Mouse (Mus musculus) forebrain, embryonic 10.5 days (tissue): Measurements from ENCODE around the gene Tmcc1. TPM values are rescaled to one million over a fixed set of nuclear protein-coding genes. Genes with fewer than 3 reads are reported as not detected.

Experiments
- DNase-seq: peaks from one replicate; pipeline ENCODE4 v3.0.0-alpha.2; 2017; ENCODE audit warnings: low spot score; ENCODE audit errors: extremely low spot score
- H3K27ac ChIP-seq: fragments of 300-500 bp; sonication (generic); 2 replicates; pipeline ENCODE4 v1.5.1; 2016; ENCODE audit warnings: mild to moderate bottlenecking
- H3K27me3 ChIP-seq: fragments of 300-500 bp; sonication (generic); 2 replicates; pipeline ENCODE4 v1.6.1; 2016; ENCODE audit warnings: mild to moderate bottlenecking; ENCODE audit not compliant: poor library complexity, severe bottlenecking
- H3K36me3 ChIP-seq: fragments of 300-500 bp; sonication (generic); replicated peaks from 2 replicates; pipeline ENCODE4 v1.6.1; 2016; ENCODE audit warnings: mild to moderate bottlenecking, moderate library complexity
- H3K4me1 ChIP-seq: fragments of 300-500 bp; sonication (generic); 2 replicates; pipeline ENCODE4 v1.6.1; 2016
- H3K4me3 ChIP-seq: fragments of 300-500 bp; sonication (generic); 2 replicates; pipeline ENCODE4 v1.5.1; 2016; ENCODE audit warnings: mild to moderate bottlenecking, moderate library complexity
- H3K9me3 ChIP-seq: fragments of 300-500 bp; sonication (generic); 2 replicates; pipeline ENCODE4 v1.6.1; 2016; ENCODE audit warnings: mild to moderate bottlenecking, moderate library complexity
- WGBS: fragments of 180-500 bp; shearing (Covaris S2); methylation state at CpG from one replicate; pipeline ENCODE4 v1.1.7; 2016; 5-methylcytosine and 5-hydroxymethylcytosine counted together
- polyA plus RNA-seq: library from polyadenylated mRNA; unstranded; fragments of >200 nt; fragmentation: Nextera tagmentation; extraction: Ambion mirVana; gene quantifications from 2 replicates; pipeline ENCODE4 v1.2.1, GENCODE M21; 2016

Gene Tmcc1
- polyA plus RNA-seq, 1 experiment from 2014 or later, result 16.2 TPM

DNA sequence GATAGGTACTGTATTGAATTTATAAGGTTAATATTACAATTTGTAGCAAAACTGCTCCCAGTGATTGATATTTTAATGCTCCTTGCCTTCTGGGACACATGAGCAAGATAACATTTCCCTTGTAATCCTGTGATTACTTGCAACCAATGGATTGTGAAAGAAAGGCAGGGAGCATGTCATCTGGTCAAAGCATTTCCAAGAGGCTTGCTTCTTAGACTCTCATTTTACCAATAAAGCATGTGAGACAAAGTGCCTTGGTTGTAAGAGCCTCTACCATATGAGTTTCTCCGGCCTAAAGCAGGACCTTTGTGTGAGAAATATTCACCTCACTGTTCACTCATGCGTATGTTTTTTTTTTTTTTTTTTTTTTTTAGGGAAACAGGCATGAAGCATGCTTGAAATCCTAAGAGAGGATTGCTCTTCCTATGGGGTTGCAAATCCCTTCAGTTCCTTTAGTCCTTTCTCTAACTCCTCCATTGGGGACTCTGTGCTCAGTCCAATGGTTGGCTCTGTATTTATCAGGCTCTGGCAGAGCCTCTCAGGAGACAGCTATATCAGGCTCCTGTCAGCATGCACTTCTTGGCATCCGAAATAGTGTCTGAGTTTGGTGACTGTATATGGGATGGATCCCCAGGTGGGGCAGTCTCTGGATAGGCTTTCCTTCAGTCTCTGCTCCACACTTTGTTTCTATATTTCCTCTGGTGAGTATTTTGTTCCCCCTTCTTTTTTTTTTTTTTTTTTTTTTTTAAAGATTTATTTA, 134.6 kb downstream of the Tmcc1 start:
- Histone ChIP-seq H3K36me3 (no peaks in the 10 kb centered on the region), H3K27ac (no peak overlapping the region), H3K27me3 (no peaks in the 10 kb centered on the region), H3K4me3 (no peak overlapping the region), H3K4me1 (peaks cover 28% of the 10 kb centered on the region), H3K9me3 (no peaks in the 10 kb centered on the region)
- no peak for DNase-seq
- 67% methylated on average over 3 of the region's 3 CpGs for WGBS

DNA sequence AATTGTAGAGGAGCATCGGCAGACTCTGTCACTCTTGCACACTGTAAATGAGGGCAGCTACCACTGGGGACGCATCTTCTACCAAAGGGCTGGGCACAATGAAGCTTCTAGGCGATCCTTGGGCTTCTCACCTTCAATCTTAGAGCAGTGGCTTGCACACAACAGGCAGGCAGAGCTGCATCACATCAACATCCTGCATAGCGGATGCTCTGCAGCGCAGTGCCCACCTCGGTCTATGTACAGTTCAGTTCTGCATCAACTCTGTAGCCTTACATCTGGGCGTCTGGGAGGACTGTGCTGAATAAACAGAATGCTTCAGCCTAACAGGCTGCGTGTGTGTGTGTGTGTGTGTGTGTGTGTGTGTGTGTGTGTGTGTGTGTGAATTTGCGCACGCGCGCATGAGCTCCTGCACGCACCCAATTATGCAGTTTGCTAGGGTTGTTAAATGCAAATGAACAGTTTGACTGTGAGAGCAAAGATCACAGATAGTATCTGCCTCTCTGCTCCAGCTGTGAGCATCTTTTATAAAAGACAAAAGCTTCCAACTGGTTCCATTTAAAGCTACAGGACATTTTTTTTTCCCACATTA, 136.5 kb downstream of the Tmcc1 start:
- Histone ChIP-seq H3K27me3 (no peaks in the 10 kb centered on the region), H3K4me3 (peak overlapping the region; percentile 29; the same call in 1 of the 2 replicates), H3K36me3 (no peaks in the 10 kb centered on the region), H3K27ac (peak overlapping the region; percentile 45), H3K9me3 (no peaks in the 10 kb centered on the region), H3K4me1 (peaks cover 23% of the 10 kb centered on the region)
- 17% methylated on average over 13 of the region's 13 CpGs for WGBS
- DNase-seq, result peak; percentile 24

DNA sequence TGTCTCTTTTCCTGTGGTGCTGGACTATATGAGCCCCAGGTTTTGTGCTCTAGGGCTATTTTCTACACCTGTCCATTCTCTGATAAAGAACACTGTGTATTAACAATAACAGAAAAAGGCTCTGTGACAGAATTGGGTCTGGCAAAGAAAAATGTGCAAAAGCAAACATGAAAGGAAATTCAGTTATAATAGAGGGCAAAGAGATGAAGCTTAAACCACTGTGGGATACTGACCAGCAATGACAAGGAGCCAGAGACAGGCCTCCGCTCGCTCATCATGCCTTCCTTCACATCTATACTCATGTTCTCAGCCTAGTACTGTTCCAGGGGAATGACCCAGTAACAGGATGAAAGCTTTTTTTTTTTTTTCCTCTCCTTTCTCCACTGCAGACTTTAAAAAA, 137.5 kb downstream of the Tmcc1 start:
- no peak overlapping the region for H3K27ac ChIP-seq
- H3K9me3 ChIP-seq, result no peaks in the 10 kb centered on the region
- no peaks in the 10 kb centered on the region for H3K27me3 ChIP-seq
- no peak overlapping the region for H3K4me3 ChIP-seq
- WGBS, result 89% methylated on average over 2 of the region's 2 CpGs
- peaks cover 23% of the 10 kb centered on the region for H3K4me1 ChIP-seq
- no peaks in the 10 kb centered on the region for H3K36me3 ChIP-seq
- no peak for DNase-seq

DNA sequence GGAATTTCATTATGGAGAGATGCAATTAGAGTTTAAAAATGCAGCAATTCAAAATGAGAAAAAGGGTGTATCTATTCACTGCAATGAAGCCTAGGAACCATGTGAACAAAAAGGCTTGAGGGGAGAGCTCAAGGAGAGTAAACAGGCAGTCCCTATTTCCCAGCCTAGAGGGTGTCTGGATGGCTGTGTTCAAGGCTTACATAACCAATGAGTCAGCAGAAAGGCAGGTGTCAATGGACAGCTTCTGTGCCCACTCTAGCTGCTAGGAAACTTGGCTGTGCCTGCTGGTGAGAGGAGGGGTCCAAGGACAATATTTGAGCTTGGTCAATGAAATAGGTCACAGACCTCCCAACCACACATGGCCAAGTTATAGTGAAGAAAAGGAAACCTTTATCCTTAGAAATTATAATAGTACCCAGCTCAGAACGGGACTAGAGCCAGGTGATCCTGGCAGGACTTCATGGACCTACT, 138.2 kb downstream of the Tmcc1 start:
- WGBS, result 91% methylated on average over 1 of the region's 1 CpGs
- no peak for DNase-seq
- no peaks in the 10 kb centered on the region for H3K27me3 ChIP-seq

DNA sequence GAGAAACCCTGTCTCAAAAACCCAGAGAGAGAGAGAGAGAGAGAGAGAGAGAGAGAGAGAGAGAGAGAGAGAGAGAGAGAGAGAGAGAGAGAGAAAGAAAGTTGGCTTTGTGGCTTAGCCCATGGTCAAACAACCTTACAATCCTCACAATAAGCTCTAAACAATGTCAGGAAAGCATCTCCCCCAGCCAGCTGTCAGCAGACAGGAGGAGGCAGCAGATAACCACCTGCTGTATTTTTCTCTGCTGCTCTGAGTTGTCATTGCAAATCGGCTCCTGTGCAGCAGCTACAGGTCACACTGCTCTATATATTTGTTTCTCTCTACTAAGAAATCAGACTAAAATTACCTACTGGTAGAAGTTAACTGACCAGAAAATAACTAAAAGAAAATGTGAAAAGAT, 145.4 kb downstream of the Tmcc1 start:
- no peak for DNase-seq
- Histone ChIP-seq H3K27ac (no peak overlapping the region), H3K4me1 (peaks cover 6% of the 10 kb centered on the region; the same call in 1 of the 2 replicates), H3K4me3 (no peak overlapping the region), H3K36me3 (peaks cover 7% of the 10 kb centered on the region), H3K9me3 (no peaks in the 10 kb centered on the region; the same call in 1 of the 2 replicates), H3K27me3 (no peaks in the 10 kb centered on the region)
- 78% methylated on average over 1 of the region's 1 CpGs for WGBS

More for the DNA sequence above, 138.2 kb downstream of the Tmcc1 start:
- Histone ChIP-seq H3K36me3 (no peaks in the 10 kb centered on the region), H3K4me3 (no peak overlapping the region), H3K27ac (no peak overlapping the region), H3K4me1 (peaks cover 23% of the 10 kb centered on the region), H3K9me3 (no peaks in the 10 kb centered on the region)

DNA sequence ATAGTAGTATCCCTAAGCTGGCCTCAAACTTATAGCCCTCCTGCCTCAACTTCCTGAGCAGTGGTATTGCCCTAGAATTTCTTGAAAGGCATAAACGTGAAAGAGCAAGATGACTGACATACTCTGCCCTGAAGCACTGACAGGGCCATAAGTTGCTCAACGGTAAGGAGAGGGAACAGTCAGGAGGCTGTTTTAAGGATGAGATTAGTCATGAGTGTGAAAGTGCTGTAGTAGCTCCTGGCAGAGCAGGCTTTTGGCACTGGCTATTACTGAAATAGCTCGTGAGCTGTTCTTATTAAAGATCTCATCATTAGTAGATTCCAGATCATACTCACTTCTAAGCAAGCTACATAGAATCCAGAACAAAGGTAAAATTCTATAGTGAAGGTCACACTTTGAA, 145.9 kb downstream of the Tmcc1 start:
- no peak for DNase-seq
- Histone ChIP-seq H3K4me1 (peaks cover 6% of the 10 kb centered on the region; the same call in 1 of the 2 replicates), H3K36me3 (peaks cover 11% of the 10 kb centered on the region), H3K27ac (no peak overlapping the region), H3K4me3 (no peak overlapping the region), H3K9me3 (peaks cover 3% of the 10 kb centered on the region), H3K27me3 (no peaks in the 10 kb centered on the region)
- WGBS, result 81% methylated on average over 3 of the region's 3 CpGs

DNA sequence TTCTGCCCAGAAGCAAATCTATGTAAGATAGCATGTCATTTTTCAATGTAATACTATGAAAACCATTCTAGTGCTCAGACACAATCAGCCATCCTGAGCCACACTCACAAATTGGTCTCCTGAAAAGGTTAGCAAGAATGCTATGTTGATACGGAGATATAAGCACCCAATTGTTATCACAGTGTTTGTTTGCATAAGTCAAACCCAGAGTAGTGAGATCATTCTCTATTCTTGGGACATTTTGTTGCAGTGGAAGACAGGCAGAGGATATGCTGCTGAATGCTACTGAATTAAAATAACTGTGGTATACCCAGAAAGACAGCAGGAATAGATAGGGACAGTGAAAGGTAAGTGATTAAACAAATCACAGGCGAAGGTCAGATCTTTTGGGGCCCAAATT, 149.2 kb downstream of the Tmcc1 start:
- no peak for DNase-seq
- Histone ChIP-seq H3K4me3 (no peak overlapping the region), H3K36me3 (peaks cover 11% of the 10 kb centered on the region), H3K4me1 (peaks cover 6% of the 10 kb centered on the region; the same call in 1 of the 2 replicates), H3K9me3 (peaks cover 3% of the 10 kb centered on the region), H3K27me3 (no peaks in the 10 kb centered on the region), H3K27ac (no peak overlapping the region)
- WGBS, result 86% methylated on average over 2 of the region's 2 CpGs

DNA sequence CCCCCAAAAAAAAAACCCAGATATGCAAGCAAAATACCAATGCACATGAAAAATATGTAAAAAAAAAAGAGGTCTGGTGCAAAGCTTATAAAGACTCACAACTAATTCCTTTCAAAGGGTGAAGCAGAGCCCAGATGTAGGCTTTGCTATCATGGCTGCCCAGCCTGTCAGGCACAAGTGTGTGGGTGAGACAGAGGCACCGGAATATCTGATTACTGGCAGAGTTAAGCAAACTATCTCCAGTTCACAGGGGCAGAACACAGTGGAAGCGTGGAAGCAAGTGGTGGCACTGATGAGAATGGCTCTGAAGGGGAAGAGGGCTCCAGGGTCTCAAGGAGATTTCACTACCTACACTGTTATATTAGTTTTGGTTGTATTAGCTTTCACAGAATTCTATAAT, 155.1 kb downstream of the Tmcc1 start:
- H3K9me3 ChIP-seq, result peaks cover 3% of the 10 kb centered on the region
- no peak overlapping the region for H3K4me3 ChIP-seq
- 89% methylated on average over 2 of the region's 2 CpGs for WGBS
- no peaks in the 10 kb centered on the region for H3K27me3 ChIP-seq
- H3K27ac ChIP-seq, result no peak overlapping the region
- H3K36me3 ChIP-seq, result peaks cover 8% of the 10 kb centered on the region
- no peak for DNase-seq
- H3K4me1 ChIP-seq, result no peaks in the 10 kb centered on the region

DNA sequence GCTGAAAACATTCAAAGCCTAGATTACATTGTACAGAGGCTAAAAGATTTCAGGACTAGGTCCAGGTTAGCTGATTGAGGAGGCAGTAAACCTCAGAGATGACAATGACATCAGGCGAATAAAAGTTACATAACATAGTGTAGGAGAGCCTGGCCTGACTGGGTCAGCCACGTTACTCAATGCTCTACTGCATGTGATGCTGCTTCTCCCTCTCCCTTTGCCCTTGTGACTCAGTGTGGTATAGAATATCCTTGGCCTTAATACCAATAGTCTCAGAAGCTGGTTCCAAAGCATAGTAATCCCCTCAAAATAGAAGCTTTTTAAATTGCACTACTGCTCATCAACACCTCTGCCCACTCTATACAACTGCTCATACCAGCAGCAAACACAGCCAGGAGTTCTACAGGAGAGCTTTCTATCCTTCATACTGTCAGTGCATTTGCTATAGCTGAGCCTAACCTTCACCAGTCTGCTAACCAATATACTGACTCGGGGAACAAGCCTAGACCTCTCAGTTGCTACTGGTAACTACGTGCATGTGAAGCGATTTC, 155.9 kb downstream of the Tmcc1 start:
- Histone ChIP-seq H3K27me3 (no peaks in the 10 kb centered on the region), H3K36me3 (no peaks in the 10 kb centered on the region)
- WGBS, result 87% methylated on average over 5 of the region's 5 CpGs

DNA sequence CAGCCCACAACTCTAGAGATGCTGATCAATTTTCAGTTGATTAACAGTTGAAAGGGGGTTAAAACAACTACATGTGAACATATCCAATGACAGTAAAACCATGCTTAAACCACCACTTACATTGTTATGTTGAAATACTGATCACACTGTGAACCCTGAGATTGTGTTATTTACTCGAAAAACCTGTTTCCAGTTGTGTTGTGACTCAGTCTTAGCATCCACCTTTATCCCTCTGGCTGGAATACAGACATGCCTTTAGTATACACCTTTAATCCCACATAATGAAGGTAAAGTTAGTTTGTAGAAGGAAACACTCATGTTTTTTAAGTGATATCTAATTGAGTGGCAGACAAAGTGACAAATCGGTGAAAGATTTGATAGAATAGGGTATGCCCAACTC, 156.7 kb downstream of the Tmcc1 start:
- H3K27ac ChIP-seq, result no peak overlapping the region
- no peaks in the 10 kb centered on the region for H3K9me3 ChIP-seq
- no peak for DNase-seq
- no peaks in the 10 kb centered on the region for H3K4me1 ChIP-seq
- H3K36me3 ChIP-seq, result no peaks in the 10 kb centered on the region
- H3K4me3 ChIP-seq, result no peak overlapping the region
- 89% methylated on average over 2 of the region's 2 CpGs for WGBS
- H3K27me3 ChIP-seq, result no peaks in the 10 kb centered on the region

More for the DNA sequence above, 155.9 kb downstream of the Tmcc1 start:
- Histone ChIP-seq H3K27ac (no peak overlapping the region), H3K9me3 (no peaks in the 10 kb centered on the region), H3K4me3 (no peak overlapping the region), H3K4me1 (no peaks in the 10 kb centered on the region)
- DNase-seq, result no peak

DNA sequence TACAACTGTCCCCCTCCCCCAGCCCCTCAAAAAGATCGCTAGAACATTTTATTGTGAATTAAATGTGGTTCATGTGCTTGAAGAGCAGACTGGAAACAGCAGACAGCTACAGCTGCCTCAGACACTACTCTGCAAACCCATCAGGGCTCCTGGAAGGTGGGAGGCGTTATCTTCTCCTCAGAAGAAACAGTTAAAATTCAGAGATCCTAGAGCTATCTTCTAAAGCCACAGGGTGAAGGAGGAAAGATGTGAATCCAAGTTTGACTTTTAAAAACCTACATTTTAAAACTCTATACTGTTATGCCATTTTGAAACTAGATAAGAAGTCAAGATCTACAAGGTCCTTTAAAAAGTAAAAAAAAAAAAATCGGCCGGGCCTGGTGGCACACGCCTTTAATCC, 162.2 kb downstream of the Tmcc1 start:
- 92% methylated on average over 5 of the region's 5 CpGs for WGBS
- no peak for DNase-seq
- H3K36me3 ChIP-seq, result no peaks in the 10 kb centered on the region
- no peak overlapping the region for H3K4me3 ChIP-seq
- no peaks in the 10 kb centered on the region for H3K9me3 ChIP-seq
- H3K27ac ChIP-seq, result no peak overlapping the region
- no peaks in the 10 kb centered on the region for H3K4me1 ChIP-seq
- H3K27me3 ChIP-seq, result no peaks in the 10 kb centered on the region

DNA sequence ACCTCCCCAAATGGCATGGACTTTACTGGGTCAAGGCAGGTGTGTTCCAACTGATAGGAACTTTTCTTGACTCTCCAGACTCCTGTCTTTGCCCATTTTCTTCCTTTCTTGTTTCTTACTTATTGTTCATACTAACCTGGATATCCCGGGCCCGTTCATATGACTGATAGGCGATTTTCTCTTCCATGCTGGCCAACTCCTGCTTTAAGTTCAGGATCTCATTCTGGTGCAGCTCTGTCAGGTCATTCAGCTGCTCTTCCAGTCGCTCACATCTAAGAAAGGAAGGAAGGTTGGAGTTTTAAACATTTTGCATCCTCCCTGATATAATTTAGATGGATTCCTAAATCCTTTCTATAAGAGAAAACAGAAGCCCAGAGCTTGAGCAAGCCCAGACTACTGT, 168.6 kb downstream of the Tmcc1 start:
- Histone ChIP-seq H3K27me3 (no peaks in the 10 kb centered on the region), H3K4me1 (no peaks in the 10 kb centered on the region), H3K36me3 (peaks cover 42% of the 10 kb centered on the region), H3K9me3 (peaks cover 9% of the 10 kb centered on the region), H3K4me3 (no peak overlapping the region), H3K27ac (no peak overlapping the region)
- WGBS, result 91% methylated on average over 4 of the region's 4 CpGs
- no peak for DNase-seq

DNA sequence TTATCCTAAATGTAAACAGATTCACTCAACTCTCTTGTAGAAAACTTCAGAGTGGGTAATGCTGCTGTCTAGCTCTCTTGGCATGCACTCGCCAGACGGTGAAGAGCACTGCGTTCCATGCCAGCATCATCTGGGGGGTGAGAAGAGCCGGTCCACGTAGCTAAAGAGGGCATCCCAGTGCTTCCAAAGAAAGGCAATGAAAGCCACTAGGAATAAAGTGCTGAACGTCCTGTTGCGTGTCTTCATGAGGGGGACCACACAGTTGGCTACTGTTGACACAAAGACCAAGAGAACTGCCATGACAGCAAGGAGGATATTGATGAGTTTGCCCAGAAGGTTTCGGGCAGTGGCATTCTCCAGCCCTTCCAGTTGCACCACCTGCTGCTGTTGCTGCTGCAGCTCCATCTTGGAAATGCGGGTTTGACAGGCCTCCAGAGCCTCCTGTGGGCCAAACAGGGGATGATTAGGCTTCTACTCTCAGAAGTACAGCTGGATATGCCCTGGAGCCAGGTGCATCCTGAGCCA, 171.3 kb downstream of the Tmcc1 start:
- no peak overlapping the region for H3K4me3 ChIP-seq
- no peaks in the 10 kb centered on the region for H3K4me1 ChIP-seq
- peaks cover 42% of the 10 kb centered on the region for H3K36me3 ChIP-seq
- no peak overlapping the region for H3K27ac ChIP-seq
- no peak for DNase-seq
- no peaks in the 10 kb centered on the region for H3K27me3 ChIP-seq
- H3K9me3 ChIP-seq, result peaks cover 9% of the 10 kb centered on the region
- 88% methylated on average over 9 of the region's 9 CpGs for WGBS
